Mouse (Mus musculus) spleen, adult 2 months (tissue): ENCODE measurements around the gene Ankrd34a.

ENCODE experiments used
- CTCF ChIP-seq: fragments of 200-500 bp; IDR thresholded peaks from 2 replicates; pipeline ENCODE4 v1.5.1; 2011; ENCODE audit warnings: mild to moderate bottlenecking, inconsistent platforms; ENCODE audit not compliant: insufficient read depth, insufficient read length, insufficient replicate concordance; ENCODE audit errors: extremely low read depth
- POLR2A ChIP-seq: fragments of 200-500 bp; IDR thresholded peaks from 2 replicates; pipeline ENCODE4 v1.6.1; 2011; ENCODE audit warnings: low read depth, low read length, inconsistent platforms

DNA sequence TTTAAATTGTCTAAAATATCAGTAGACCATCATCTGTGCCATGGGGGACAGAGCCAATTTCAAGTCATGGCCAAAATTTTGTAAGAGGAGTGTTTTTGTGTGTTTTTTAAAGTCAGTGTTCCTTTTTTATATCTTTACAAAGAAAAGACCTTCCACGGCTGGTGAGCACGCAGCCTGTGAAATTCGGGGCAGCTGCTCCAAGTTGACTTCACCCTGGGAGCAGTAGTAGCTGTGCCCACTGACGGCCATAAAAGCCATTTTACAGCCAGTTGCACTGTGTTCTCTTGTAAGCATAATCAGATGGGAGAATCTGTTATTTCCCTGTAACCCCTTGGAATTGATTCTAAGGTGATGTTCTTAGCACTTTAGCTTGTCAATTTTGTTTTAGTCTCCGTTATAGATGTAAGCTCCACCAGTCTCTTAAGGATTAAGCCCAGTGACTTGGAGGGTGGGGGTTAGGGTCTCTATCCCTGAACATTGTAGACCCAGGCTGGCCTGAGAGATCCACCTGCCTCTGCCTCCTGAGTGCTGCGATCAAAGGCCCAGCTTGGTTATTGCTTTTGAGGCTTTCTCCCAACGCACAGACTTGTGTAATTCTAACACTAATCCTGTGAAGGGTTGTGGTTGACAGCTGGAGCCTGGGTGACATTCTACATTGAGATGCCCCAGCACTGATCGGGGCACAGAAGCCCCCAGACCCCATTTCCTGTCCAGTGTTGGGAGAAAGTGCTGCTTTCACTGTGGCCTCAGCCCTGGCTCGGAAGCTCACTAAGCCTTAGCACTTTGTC is 35.4 kb upstream of the Ankrd34a start:
- TF ChIP-seq CTCF (no peak), POLR2A (no peak)
